Mouse (Mus musculus): ENCODE measurements at regions not wholly inside any gene's neighbourhood (a gene's known extent, or its start where the extent isn't known, plus 50 kb on each side); places are given as distances from the start of the nearest gene placed in this dataset. TPM values are rescaled to one million over a fixed set of nuclear protein-coding genes. Genes with fewer than 3 reads are reported as not detected.

GRCm38 (mm10) chr10:12298887-12299286, 570.3 kb downstream of the Utrn start:
- ATAC-seq (ENCODE audit: insufficient read depth, low read depth) (no peak), DNase-seq (ENCODE audit: low spot score) (no peak)
- no peaks in the 10 kb centered on the region for H3K4me1 ChIP-seq (ENCODE audit: control insufficient read depth, insufficient read depth)
- 61% methylated on average over 2 of the region's 2 CpGs for WGBS
- H3K9ac ChIP-seq (replicated peaks; ENCODE audit: low read depth, low read length) = no peak overlapping the region
- no peaks in the 10 kb centered on the region for H3K9me3 ChIP-seq (replicated peaks; ENCODE audit: control insufficient read depth, low read length)
- H3K4me2 ChIP-seq (ENCODE audit: low read depth, low read length) = no peak overlapping the region
- TF ChIP-seq CTCF (IDR thresholded peaks at IDR 0.05; ENCODE audit: low read depth) (no peak), EP300 (IDR thresholded peaks at IDR 0.05; ENCODE audit: low read depth) (no peak)
- H3K36me3 ChIP-seq (replicated peaks; ENCODE audit: control insufficient read depth, insufficient read depth, low read length) = no peaks in the 10 kb centered on the region
- H3K27me3 ChIP-seq (ENCODE audit: control insufficient read depth, insufficient read depth, low read length) = no peaks in the 10 kb centered on the region
- no peak overlapping the region for H3K4me3 ChIP-seq (ENCODE audit: low read depth, low read length)
- no peak overlapping the region for H3K27ac ChIP-seq (ENCODE audit: low read depth)

- no peaks in the 10 kb centered on the region for H3K9me3 ChIP-seq (replicated peaks; ENCODE audit: control insufficient read depth, low read length)
- no peak overlapping the region for H3K9ac ChIP-seq (replicated peaks; ENCODE audit: low read depth, low read length)
- H3K27me3 ChIP-seq (ENCODE audit: control insufficient read depth, insufficient read depth, low read length) = no peaks in the 10 kb centered on the region
- DNase-seq (ENCODE audit: low spot score) (no peak), ATAC-seq (ENCODE audit: insufficient read depth, low read depth) (no peak)
- TF ChIP-seq CTCF (IDR thresholded peaks at IDR 0.05; ENCODE audit: low read depth) (no peak), EP300 (IDR thresholded peaks at IDR 0.05; ENCODE audit: low read depth) (no peak)
- no peaks in the 10 kb centered on the region for H3K36me3 ChIP-seq (replicated peaks; ENCODE audit: control insufficient read depth, insufficient read depth, low read length)
- 48% methylated on average over 4 of the region's 4 CpGs for WGBS
- no peak overlapping the region for H3K4me2 ChIP-seq (ENCODE audit: low read depth, low read length)
- no peaks in the 10 kb centered on the region for H3K4me1 ChIP-seq (ENCODE audit: control insufficient read depth, insufficient read depth)
- no peak overlapping the region for H3K27ac ChIP-seq (ENCODE audit: low read depth)
- H3K4me3 ChIP-seq (ENCODE audit: low read depth, low read length) = no peak overlapping the region
Observed at GRCm38 (mm10) chr10:12302396-12302795, 566.8 kb downstream of the Utrn start.

- Histone ChIP-seq H3K4me1 (ENCODE audit: control insufficient read depth, insufficient read depth) (no peaks in the 10 kb centered on the region), H3K9ac (replicated peaks; ENCODE audit: low read depth, low read length) (no peak overlapping the region), H3K27ac (ENCODE audit: low read depth) (no peak overlapping the region), H3K4me3 (ENCODE audit: low read depth, low read length) (no peak overlapping the region), H3K27me3 (ENCODE audit: control insufficient read depth, insufficient read depth, low read length) (no peaks in the 10 kb centered on the region), H3K9me3 (replicated peaks; ENCODE audit: control insufficient read depth, low read length) (no peaks in the 10 kb centered on the region), H3K36me3 (replicated peaks; ENCODE audit: control insufficient read depth, insufficient read depth, low read length) (no peaks in the 10 kb centered on the region), H3K4me2 (ENCODE audit: low read depth, low read length) (no peak overlapping the region)
- 79% methylated on average over 2 of the region's 2 CpGs for WGBS
- no peak for DNase-seq (ENCODE audit: low spot score)
- TF ChIP-seq EP300 (IDR thresholded peaks at IDR 0.05; ENCODE audit: low read depth) (no peak), CTCF (IDR thresholded peaks at IDR 0.05; ENCODE audit: low read depth) (no peak)
- ATAC-seq (ENCODE audit: insufficient read depth, low read depth) = no peak
Observed at GRCm38 (mm10) chr10:12320311-12320710, 548.9 kb downstream of the Utrn start.

Small RNAs in the stretch of these regions (microRNA-seq; reads per million reads assigned to microRNA genes)
- not detected for gene Gm22194

Data from heart, postnatal 0 days (tissue).